In the genomic region with DNA sequence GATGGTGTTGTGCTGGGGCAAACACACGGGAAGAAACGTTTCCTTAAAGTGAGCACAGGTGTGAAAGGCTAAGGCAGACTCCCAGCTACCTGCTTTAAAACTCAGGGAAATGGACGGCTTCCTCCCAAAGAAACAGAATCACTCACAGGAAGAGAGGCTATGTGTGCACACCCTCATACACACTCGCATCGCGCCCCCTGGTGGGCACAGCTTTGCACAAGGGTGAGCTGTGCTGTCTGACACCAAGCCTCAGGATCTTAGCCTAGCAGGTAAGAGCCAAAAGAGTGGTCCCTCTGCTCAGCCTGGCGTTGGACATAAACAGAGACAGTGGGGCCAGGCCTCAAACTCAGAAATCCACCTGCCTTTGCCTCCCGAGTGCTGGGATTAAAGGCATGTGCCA, we compare ENCODE assay signal across 8 mouse cellular contexts. TPM values are rescaled to one million over a fixed set of nuclear protein-coding genes. Genes with fewer than 3 reads are reported as not detected.
DNase-seq lines count a peak whose midpoint lies in the region; ATAC-seq and TF ChIP-seq lines count a peak whose summit lies in the region.

No protein-coding gene starts in this region.

- TF ChIP-seq CTCF in hindbrain, postnatal 0 days (IDR thresholded peaks at IDR 0.05; ENCODE audit: low read depth), result peak; percentile 94

- DNase-seq in T-cell, adult 2 months (ENCODE audit: low spot score), result peak; percentile 81
- peak; percentile 95 to 99 for DNase-seq in cerebellum, postnatal 25 days
- DNase-seq in gastrocnemius, adult 18-20 months (ENCODE audit: low spot score), result peak; percentile 87
- DNase-seq in hindbrain, postnatal 0 days (ENCODE audit: low spot score), result peak; percentile 94
- DNase-seq in left cerebral cortex, postnatal 10 days (ENCODE audit: extremely low spot score in 1 of 2, low spot score in 2 of 2), result peak; percentile 80 to 92
- peak; percentile 86 for DNase-seq in mesoderm, embryonic 11.5 days (ENCODE audit: low read depth, low spot score)
- peak; percentile 82 to 85 for DNase-seq in right cerebral cortex, postnatal 36 days (ENCODE audit: low spot score in 2 of 2)
- DNase-seq in yolk sac, embryonic 10.5 days (ENCODE audit: low spot score), result peak; percentile 64

- H3K36me3 ChIP-seq in hindbrain, postnatal 0 days (ENCODE audit: insufficient read depth, low read length), result no peaks in the 10 kb centered on the region

- no peak overlapping the region for H3K4me3 ChIP-seq in hindbrain, postnatal 0 days (ENCODE audit: low read length)

- no peak overlapping the region for H3K9ac ChIP-seq in hindbrain, postnatal 0 days (replicated peaks; ENCODE audit: low read length)

- no peaks in the 10 kb centered on the region for H3K9me3 ChIP-seq in hindbrain, postnatal 0 days (ENCODE audit: low read length)

- peak; percentile 62 for ATAC-seq in hindbrain, postnatal 0 days

- 10% methylated on average over 8 of the region's 8 CpGs for WGBS in hindbrain, postnatal 0 days

- no peak overlapping the region for H3K27ac ChIP-seq in hindbrain, postnatal 0 days

- H3K27me3 ChIP-seq in hindbrain, postnatal 0 days (ENCODE audit: insufficient read depth, low read length), result no peaks in the 10 kb centered on the region

- H3K4me1 ChIP-seq in hindbrain, postnatal 0 days (ENCODE audit: insufficient read depth, low read length), result no peaks in the 10 kb centered on the region; the same call in 1 of the 2 replicates

- H3K4me2 ChIP-seq in hindbrain, postnatal 0 days (ENCODE audit: low read depth, low read length), result no peak overlapping the region

- intact Hi-C loops in left cerebral cortex, postnatal 10 days (cut with DNase I), result loop anchor here (1.0 to 2.0 kb wide), 2 partner anchors 33 to 75 kb away; no protein-coding TSS in a partner anchor

RNA-seq across cellular contexts. Expression of gene Stxbp1, which starts 7.2 kb away (rescaled TPM):
- total RNA-seq in gastrocnemius, adult 18-20 months (2021), result 1 to 10 TPM; 1.9 to 6.0 TPM
- 142 and 149 TPM in 2 replicates for total RNA-seq in hindbrain, postnatal 0 days (2014; rRNA removed)
- 318 and 348 TPM in 2 replicates for polyA plus RNA-seq in hindbrain, postnatal 0 days (2015; fragmentation: Nextera tagmentation; extraction: Ambion mirVana)
- 100 to 1,000 TPM; 862 to 881 TPM for total RNA-seq in left cerebral cortex, postnatal 10 days (2021)

RNA-seq across cellular contexts. Expression of gene Fam129b, which starts 21.7 kb away (rescaled TPM):
- 1 to 10 TPM; 4.8 to 8.2 TPM for total RNA-seq in gastrocnemius, adult 18-20 months (2021)
- 49.8 and 52.7 TPM in 2 replicates for total RNA-seq in hindbrain, postnatal 0 days (2014; rRNA removed)
- polyA plus RNA-seq in hindbrain, postnatal 0 days (2015; fragmentation: Nextera tagmentation; extraction: Ambion mirVana), result 20.8 and 23.5 TPM in 2 replicates
- total RNA-seq in left cerebral cortex, postnatal 10 days (2021), result 10 to 100 TPM; 26.0 to 26.6 TPM

Comparison
In these comparisons a context has a peak if more than half of its experiments do, and no peak if none do; other contexts are left out.
1. RNA of gene Stxbp1, which starts 7.2 kb away (total RNA-seq): 862 to 881 TPM in left cerebral cortex, postnatal 10 days and 142 to 149 TPM in hindbrain, postnatal 0 days; 1.9 to 6.0 TPM in gastrocnemius, adult 18-20 months; every median in the first group is over 10 times any median in the second.
2. Peak in every context shown above with its lines, with median percentiles within 50 percentile points of each other: DNase-seq.